Mouse (Mus musculus) lung, postnatal 25 days (tissue): ENCODE data around the gene Med29.
A peak's percentile ranks its signal among the peaks of the same experiment; 100 is the strongest.
"Not testable (repeated sequence)": the region's sequence is repeated elsewhere in the genome, so short reads cannot be mapped to it uniquely, and the experiment has no call there.

Source experiments
- DNase-seq: peaks from one replicate; pipeline ENCODE4 v3.0.0; 2022; ENCODE audit warnings: low spot score

The Med29 gene

DNA sequence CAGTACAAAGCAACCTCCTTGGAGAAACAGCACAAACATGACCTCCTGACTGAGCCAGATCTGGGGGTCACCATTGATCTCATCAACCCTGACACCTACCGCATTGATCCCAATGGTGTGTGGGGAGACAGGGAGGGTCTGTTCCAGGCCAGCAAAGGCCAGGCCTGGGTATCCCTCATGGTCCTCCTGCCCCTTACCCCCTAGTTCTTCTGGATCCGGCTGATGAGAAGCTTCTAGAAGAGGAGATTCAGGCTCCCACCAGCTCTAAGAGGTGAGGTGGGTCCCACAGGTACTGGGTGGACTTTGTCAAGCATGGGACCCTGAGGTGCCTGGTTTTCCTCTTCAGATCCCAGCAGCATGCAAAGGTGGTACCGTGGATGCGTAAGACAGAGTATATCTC is 2.9 kb upstream of the Med29 start:
- DNase-seq, result no peak

GRCm38 (mm10) chr7:28393272-28393951 is 904 bp upstream of the Med29 start:
- no peak for DNase-seq

GRCm38 (mm10) chr7:28390331-28390730 is 2.2 kb downstream of the Med29 start:
- no peak for DNase-seq

- DNase-seq, result not testable (repeated sequence)
Observed at GRCm38 (mm10) chr7:28387384-28387783, 5.1 kb downstream of the Med29 start.

- DNase-seq, result not testable (repeated sequence)
Observed at GRCm38 (mm10) chr7:28386877-28387276, 5.6 kb downstream of the Med29 start.

GRCm38 (mm10) chr7:28386462-28386861 is 6.0 kb downstream of the Med29 start:
- DNase-seq, result peak; percentile 89

DNA sequence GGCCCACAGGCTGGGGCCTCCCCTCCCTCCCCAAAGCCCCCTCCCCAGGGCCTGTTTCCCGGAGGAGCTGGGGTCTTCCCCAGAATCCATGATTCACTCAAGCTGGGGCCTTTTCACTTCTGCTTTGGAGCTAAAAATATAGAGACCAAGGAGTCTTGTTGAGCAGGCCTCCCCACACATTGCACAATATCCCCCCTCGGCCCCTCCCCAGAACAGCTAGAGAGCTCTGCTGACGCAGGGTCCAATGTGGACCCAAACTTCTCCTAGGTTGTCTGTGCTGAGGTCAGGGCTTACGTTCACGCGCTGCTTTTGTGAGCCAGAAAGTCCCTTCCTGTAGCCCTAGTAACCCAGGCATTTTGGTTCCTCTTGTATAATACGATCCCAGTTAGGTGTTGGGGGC is 6.5 kb downstream of the Med29 start:
- DNase-seq, result peak; percentile 77

DNA sequence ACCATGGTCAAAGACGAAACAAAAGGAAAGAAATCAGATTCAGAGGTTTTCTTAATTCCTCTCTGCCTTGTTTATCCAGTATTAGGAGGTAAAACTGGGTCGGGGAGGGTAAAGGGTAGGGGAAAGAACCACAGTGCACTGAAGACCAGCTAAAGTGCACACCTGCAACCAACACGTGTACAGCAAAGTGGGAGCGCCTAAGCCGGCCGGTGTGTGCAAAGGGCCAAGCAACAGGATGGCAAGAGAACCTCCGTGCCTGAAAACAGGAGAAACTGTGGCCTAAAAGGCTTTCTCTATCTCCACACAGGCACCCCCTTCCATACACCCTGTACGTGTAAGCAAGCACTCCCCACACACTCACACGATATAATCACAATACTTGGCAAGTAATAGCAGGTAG is 7.3 kb downstream of the Med29 start:
- DNase-seq, result no peak

DNA sequence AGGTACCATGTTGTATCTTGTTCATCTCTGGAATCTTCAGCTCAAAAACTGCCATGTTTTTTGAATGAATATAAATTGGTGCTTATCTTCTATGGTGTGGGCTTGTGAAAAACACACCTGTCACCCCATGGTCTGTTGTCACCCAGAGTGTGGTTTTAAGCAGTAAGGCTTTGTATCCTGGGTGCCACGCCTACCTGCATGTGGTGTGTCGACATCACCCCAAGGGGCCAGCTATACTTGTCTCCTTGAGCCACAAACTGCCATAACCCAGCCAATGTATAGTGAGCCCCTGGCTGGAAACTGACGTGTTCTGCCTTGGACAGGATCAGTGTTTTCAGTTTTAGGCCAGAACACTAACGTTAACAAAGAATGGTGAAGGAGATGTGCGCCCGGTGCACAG is 8.3 kb downstream of the Med29 start:
- peak; percentile 36 for DNase-seq

GRCm38 (mm10) chr7:28383606-28384005 is 8.9 kb downstream of the Med29 start:
- DNase-seq, result no peak

DNA sequence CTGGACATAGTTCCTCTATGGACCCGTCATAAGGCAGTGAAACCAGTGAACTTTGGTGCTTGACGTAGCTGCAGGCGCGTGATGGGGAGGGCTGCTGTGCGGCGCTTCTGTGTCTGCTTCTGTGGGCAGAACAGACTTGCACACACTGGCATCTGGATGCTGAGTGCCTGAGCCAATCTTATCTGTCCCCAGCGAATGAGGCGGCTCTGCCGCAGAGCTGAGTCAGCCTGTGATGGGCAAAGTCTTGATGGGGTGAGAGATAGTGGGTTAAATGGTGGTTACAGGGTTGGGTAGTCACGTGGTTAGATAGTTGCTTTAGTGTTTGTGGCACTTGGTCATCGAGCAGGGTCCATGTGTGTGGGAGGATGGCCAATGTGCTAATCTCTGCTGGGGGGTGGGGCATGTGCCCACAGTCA is 9.5 kb downstream of the Med29 start:
- DNase-seq, result peak; percentile 76

GRCm38 (mm10) chr7:28382347-28382951 is 10.1 kb downstream of the Med29 start:
- no peak for DNase-seq

- DNase-seq, result peak; percentile 96
Observed at GRCm38 (mm10) chr7:28381938-28382337, 10.6 kb downstream of the Med29 start.

DNA sequence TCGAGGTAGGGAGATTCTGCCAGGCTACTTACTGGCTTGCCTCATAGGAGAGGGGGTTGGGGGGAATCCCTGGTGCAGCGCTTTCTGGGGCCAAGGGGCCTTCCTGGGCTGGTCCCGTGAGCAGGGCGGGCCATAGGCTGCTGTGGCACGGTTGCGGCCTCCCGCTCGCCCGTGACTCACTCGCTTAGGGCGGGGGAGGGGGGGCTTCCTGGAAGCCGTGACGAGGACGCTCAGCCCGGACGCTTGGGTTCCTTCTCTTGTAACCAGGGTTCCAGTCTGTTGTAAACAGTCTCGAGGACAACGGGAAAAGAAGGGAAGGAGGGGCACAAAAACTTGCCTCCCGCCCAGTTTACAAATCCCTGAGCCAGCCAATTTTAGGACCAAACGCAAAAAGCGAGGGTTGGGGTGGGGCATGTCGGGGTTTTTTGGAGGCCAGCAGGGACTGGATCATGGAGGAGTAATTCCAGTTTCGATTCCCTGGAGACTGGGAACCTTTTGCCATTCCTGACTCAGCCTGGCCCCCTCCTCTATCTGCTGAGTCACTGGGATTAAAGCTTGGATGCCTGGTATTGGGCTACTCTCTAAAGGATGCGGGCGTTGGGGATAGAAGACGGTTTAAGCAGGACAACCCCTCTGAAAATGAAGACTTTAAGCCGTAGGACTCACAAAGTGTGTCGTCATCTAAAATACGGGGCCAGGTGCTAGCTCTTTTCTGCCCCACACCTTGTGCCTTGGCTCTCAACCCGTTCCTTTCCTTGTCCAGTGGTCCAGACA is 11.3 kb downstream of the Med29 start:
- DNase-seq, result peak; percentile 93

- no peak for DNase-seq
Observed at GRCm38 (mm10) chr7:28380237-28381016, 12.1 kb downstream of the Med29 start, which contains the start of gene Zfp36. TSS of gene Zfp36 (minus strand) at chr7:28380253.

DNA sequence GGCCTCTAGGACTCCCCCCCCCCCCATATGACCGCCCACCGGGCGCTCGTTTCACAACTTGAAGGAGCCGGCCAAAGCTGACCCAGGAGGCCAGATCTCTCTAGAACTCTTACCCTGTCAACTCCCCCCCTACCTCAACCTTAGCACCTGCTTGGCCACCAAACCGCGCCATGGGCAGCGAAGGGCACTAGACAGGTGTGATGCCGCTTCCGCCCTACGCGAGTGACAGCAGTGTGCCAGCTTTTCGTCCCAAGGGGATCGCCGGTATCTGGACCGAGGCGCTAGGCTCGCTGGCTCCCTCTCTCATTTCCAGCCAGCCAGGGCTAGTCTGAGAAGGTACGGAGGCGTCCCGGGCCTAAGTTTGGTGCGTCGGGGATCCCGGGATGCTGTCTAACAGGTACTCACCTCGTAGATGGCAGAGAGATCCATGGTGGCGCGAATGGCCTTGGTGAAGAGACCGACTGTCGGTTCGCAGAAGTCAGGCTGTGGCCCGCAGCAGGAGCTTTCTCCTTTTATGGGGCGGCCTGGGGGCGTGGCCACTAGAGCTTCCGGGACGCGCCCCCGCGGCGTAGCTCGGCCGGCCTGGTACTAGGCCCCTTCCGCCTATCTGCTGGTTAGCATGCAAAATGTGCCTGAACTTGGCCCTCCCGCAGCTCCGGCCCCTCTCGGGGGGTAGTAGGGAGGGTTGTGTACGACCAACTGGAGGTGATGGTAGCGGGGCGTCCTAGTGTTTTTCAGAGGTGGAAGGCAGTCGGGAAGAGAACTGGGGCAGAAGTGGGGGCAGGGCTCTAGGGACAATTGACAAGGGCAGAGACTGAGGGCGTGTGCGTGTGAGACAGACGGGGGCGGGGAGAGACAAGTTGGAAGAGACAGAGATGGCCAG is 13.5 kb downstream of the Med29 start:
- peak; percentile 96 for DNase-seq

GRCm38 (mm10) chr7:28378066-28378690 is 14.3 kb downstream of the Med29 start:
- DNase-seq, result peak; percentile 90

DNA sequence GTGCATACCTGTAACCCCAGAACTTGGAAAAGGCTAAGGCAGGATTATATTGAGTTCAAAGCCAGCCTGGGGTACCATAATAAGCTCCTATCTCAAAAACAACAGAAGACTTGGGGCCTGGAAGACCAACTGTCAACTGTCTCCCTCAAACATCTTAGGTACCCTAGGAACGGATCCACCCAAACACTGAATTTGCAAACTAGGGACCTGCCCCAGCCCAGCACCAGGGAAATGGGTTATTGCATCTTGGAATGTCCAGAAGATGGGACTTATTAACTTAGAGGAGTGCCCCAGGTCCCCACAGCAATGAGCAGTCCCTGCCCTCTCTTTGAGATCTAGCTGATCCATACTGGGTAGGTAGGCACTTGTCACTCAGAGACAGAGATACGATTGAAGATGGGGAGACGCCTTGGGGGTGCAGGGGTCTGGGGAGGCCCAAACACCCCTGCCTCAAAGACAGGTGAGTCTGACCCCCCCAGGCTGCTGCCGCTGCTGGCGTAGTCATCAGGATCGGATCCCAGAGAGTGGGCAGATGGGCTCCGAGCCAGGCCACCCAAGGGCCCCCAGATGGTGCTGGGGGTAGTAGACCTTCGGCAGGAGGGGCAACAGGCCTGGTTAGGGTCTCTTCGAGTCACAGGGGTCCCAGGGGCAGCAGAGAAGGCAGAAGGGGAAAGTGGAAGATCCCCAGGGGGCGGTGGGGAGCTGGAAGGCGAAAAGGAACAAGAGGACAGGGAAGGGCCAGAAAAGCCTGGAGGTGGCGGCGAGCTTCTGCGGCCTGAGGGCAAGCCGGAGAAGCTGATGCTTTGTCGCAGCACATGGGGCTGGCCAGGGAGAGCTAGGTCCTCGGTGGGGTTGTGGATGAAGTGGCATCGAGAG is 15.1 kb downstream of the Med29 start:
- DNase-seq, result peak; percentile 64

- DNase-seq, result peak; percentile 96
Observed at GRCm38 (mm10) chr7:28376011-28376771, 16.3 kb downstream of the Med29 start.
